Mouse (Mus musculus): ENCODE results near the gene Hoxa6.

DNA sequence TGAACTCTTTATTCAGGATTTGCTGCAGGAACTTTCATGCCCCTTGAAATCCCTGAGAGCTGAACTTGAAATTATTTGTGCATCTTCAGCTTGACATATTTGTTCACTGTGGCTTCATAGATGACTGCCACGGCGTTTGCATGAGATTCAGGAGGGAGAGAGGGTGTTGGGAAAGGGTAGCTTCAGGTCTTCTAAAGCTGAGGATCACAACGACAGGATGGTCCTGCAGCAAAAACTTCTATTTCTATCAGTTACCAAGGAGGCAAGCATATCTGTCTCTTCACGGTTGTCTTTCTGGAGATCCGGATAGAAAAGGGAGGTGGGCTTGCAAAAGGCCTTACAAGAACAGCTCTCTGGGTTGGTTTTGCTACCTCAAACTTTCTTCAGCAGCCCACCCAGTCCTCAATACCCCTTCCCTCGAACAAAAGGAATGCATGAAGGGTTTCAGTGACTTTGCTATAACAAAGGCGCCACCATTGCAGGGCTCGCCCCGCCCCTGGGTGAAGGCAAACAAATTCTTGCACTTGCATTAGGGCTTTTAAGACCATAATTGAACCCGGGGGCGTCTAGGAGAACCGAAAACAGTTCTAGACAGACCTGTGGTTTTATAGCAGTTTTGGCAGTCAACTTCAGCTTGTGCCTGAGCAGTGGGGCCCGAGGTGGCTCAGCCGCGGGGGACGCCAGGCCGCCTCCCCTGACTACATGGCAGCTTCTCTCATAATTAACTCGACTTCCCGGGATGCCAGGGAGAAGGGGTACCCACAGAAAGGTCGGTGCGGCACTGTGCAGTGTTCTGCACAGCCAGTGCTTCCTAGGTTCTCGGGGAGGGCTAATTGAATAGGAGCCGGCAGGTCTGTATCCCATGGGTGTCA lies 39.5 kb upstream of the Hoxa6 start:
- no peak for TF ChIP-seq CTCF (IDR thresholded peaks at IDR 0.05)
- TF ChIP-seq EP300 (IDR thresholded peaks at IDR 0.05) = no peak
